Mouse (Mus musculus) lung, postnatal 14 days (tissue): Measurements from ENCODE around the gene Prkar1a.
A peak's percentile ranks its signal among the peaks of the same experiment; 100 is the strongest.

Source experiments
- DNase-seq: peaks from one replicate; pipeline ENCODE4 v3.0.0; 2021

The Prkar1a gene

GRCm38 (mm10) chr11:109674542-109674941 lies 25.3 kb downstream of the Prkar1a start:
- DNase-seq, result no peak

GRCm38 (mm10) chr11:109675208-109675607 lies 26.0 kb downstream of the Prkar1a start:
- no peak for DNase-seq

GRCm38 (mm10) chr11:109675771-109676170 lies 26.6 kb downstream of the Prkar1a start:
- DNase-seq, result no peak

GRCm38 (mm10) chr11:109676621-109677373 lies 27.6 kb downstream of the Prkar1a start:
- DNase-seq, result no peak

- no peak for DNase-seq
These were observed 29.1 kb downstream of the Prkar1a start for GRCm38 (mm10) chr11:109678291-109678690.

- DNase-seq, result no peak
These were observed 31.7 kb downstream of the Prkar1a start for GRCm38 (mm10) chr11:109680934-109681333.

GRCm38 (mm10) chr11:109681556-109681955 lies 32.4 kb downstream of the Prkar1a start:
- DNase-seq, result no peak

GRCm38 (mm10) chr11:109682221-109682620 lies 33.0 kb downstream of the Prkar1a start:
- no peak for DNase-seq

GRCm38 (mm10) chr11:109689539-109689938 lies 40.3 kb downstream of the Prkar1a start:
- no peak for DNase-seq

- no peak for DNase-seq
These were observed 43.5 kb downstream of the Prkar1a start for GRCm38 (mm10) chr11:109692737-109693136.

GRCm38 (mm10) chr11:109696519-109696918 lies 47.3 kb downstream of the Prkar1a start:
- no peak for DNase-seq

- no peak for DNase-seq
These were observed 48.0 kb downstream of the Prkar1a start for GRCm38 (mm10) chr11:109697089-109697643.

GRCm38 (mm10) chr11:109698740-109699139 lies 49.5 kb downstream of the Prkar1a start:
- DNase-seq, result no peak

- DNase-seq, result no peak
These were observed 50.6 kb downstream of the Prkar1a start for GRCm38 (mm10) chr11:109699784-109700183.

- DNase-seq, result peak; percentile 37
These were observed 51.6 kb downstream of the Prkar1a start for GRCm38 (mm10) chr11:109700761-109701160.

- DNase-seq, result no peak
These were observed 53.0 kb downstream of the Prkar1a start for GRCm38 (mm10) chr11:109702031-109702815.

- DNase-seq, result no peak
These were observed 54.6 kb downstream of the Prkar1a start for GRCm38 (mm10) chr11:109703845-109704244.

- no peak for DNase-seq
These were observed 55.4 kb downstream of the Prkar1a start for GRCm38 (mm10) chr11:109704311-109705205.

GRCm38 (mm10) chr11:109705336-109706054 lies 56.3 kb downstream of the Prkar1a start:
- DNase-seq, result no peak

GRCm38 (mm10) chr11:109706055-109706412 lies 56.8 kb downstream of the Prkar1a start:
- peak; percentile 32 for DNase-seq

GRCm38 (mm10) chr11:109706586-109706985 lies 57.4 kb downstream of the Prkar1a start:
- DNase-seq, result no peak

GRCm38 (mm10) chr11:109707442-109707841 lies 58.2 kb downstream of the Prkar1a start:
- DNase-seq, result no peak
